Mouse (Mus musculus) forebrain, embryonic 10.5 days (tissue): ENCODE results near the gene Dgcr2. TPM values are rescaled to one million over a fixed set of nuclear protein-coding genes. Genes with fewer than 3 reads are reported as not detected.

Source experiments
- DNase-seq: peaks from one replicate; pipeline ENCODE4 v3.0.0-alpha.2; 2017; ENCODE audit warnings: low spot score; ENCODE audit errors: extremely low spot score
- H3K27ac ChIP-seq: fragments of 300-500 bp; sonication (generic); 2 replicates; pipeline ENCODE4 v1.5.1; 2016; ENCODE audit warnings: mild to moderate bottlenecking
- H3K27me3 ChIP-seq: fragments of 300-500 bp; sonication (generic); 2 replicates; pipeline ENCODE4 v1.6.1; 2016; ENCODE audit warnings: mild to moderate bottlenecking; ENCODE audit not compliant: poor library complexity, severe bottlenecking
- H3K36me3 ChIP-seq: fragments of 300-500 bp; sonication (generic); replicated peaks from 2 replicates; pipeline ENCODE4 v1.6.1; 2016; ENCODE audit warnings: mild to moderate bottlenecking, moderate library complexity
- H3K4me1 ChIP-seq: fragments of 300-500 bp; sonication (generic); 2 replicates; pipeline ENCODE4 v1.6.1; 2016
- H3K4me3 ChIP-seq: fragments of 300-500 bp; sonication (generic); 2 replicates; pipeline ENCODE4 v1.5.1; 2016; ENCODE audit warnings: mild to moderate bottlenecking, moderate library complexity
- H3K9me3 ChIP-seq: fragments of 300-500 bp; sonication (generic); 2 replicates; pipeline ENCODE4 v1.6.1; 2016; ENCODE audit warnings: mild to moderate bottlenecking, moderate library complexity
- WGBS: fragments of 180-500 bp; shearing (Covaris S2); methylation state at CpG from one replicate; pipeline ENCODE4 v1.1.7; 2016; 5-methylcytosine and 5-hydroxymethylcytosine counted together
- polyA plus RNA-seq: library from polyadenylated mRNA; unstranded; fragments of >200 nt; fragmentation: Nextera tagmentation; extraction: Ambion mirVana; gene quantifications from 2 replicates; pipeline ENCODE4 v1.2.1, GENCODE M21; 2016

The Dgcr2 gene
- polyA plus RNA-seq, 1 experiment from 2014 or later, result 104 TPM

- 50% methylated on average over 7 of the region's 7 CpGs for WGBS
- H3K9me3 ChIP-seq, result no peaks in the 10 kb centered on the region
- peaks cover 35% of the 10 kb centered on the region for H3K4me1 ChIP-seq
- no peak overlapping the region for H3K27ac ChIP-seq
- no peak for DNase-seq
- peaks cover 6% of the 10 kb centered on the region; the same call in 1 of the 2 replicates for H3K36me3 ChIP-seq
- peak overlapping the region; percentile 68 for H3K4me3 ChIP-seq
- H3K27me3 ChIP-seq, result peaks cover 90% of the 10 kb centered on the region
Observed at GRCm38 (mm10) chr16:17834543-17834942, 63.8 kb downstream of the Dgcr2 start.

DNA sequence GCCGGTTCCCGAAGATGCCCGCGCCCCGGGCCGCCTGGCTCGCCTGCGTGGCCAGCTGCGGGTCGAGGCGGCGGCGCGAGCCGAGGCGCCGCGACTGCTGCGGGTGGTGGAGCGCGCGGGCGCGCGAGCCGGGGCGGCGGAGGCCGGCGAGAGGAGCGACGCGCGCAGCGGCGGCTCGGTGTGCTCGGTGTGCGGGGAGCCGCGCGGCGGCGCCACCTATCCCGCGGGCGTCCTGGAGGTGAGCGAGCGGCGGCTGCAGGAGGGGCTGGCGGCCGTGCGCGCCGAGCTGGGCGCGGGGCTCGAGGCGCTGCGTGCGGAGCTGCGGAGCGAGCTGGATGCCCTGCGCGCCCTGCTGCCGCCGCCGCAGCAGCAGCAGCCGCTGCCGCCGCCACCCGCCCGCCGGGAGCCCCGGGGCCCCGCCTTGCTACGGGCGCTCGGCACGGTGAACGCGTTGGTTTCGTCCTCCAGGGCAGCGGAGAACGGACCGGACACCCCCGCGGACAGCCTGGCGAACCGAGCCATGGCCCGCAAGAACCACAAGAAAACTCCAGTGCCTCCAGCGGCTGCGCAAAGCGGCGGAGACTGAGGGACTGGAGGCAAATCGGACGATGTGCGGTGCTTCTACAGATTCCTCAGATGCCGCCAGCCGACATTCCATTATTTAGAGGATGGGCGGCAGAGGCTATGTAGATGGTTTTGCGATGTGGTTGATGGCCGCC, 64.5 kb downstream of the Dgcr2 start:
- peak overlapping the region; percentile 69 for H3K27ac ChIP-seq
- under 1% methylated on average over 101 of the region's 103 CpGs for WGBS
- peaks cover 35% of the 10 kb centered on the region for H3K4me1 ChIP-seq
- peak overlapping the region; percentile 68 for H3K4me3 ChIP-seq
- peaks cover 97% of the 10 kb centered on the region for H3K27me3 ChIP-seq
- H3K9me3 ChIP-seq, result no peaks in the 10 kb centered on the region
- H3K36me3 ChIP-seq, result peaks cover 5% of the 10 kb centered on the region; the same call in 1 of the 2 replicates
- peak; percentile 42 for DNase-seq

DNA sequence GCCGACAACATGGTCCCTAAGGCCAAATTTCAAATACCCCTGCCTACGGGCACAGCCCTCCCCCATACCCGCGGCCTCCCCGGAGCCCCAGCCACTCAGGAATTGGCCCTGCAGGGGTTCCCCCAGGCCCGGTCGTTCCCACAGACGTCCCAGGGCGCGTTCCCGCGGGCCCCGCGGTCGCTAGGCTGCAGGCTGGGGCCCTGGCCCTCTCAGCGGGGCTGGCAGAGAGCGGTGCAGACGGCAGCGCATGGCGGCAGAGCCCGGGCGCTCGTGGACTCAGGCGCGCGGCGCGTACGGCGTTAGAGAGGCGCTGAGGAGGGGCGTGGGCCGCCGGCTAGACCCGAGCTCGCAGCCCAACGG, 65.1 kb downstream of the Dgcr2 start:
- H3K9me3 ChIP-seq, result no peaks in the 10 kb centered on the region
- no peak for DNase-seq
- under 1% methylated on average over 37 of the region's 37 CpGs for WGBS
- peaks cover 99% of the 10 kb centered on the region for H3K27me3 ChIP-seq
- peak overlapping the region; percentile 68 for H3K4me3 ChIP-seq
- peak overlapping the region; percentile 69 for H3K27ac ChIP-seq
- peaks cover 35% of the 10 kb centered on the region for H3K4me1 ChIP-seq
- H3K36me3 ChIP-seq, result no peaks in the 10 kb centered on the region

DNA sequence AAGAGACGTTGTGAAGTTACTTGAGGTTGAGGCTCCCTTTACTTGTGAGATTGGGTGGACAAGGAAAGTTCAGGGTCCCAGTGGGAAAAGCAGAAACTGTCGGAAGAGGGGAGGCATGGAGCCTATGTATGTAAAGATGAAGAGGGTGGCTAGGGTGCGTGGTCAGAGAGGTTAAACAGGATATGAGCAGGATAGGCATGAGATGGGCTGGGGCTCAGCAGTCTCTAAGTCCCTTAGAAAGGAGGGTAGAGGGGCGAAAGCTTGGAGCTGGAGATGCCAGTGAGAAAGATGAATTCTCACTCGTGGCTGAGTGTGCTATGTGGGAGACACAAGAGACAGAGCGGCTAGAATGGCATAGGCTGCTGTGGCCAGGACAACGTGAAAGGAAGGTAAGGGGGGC, 65.5 kb downstream of the Dgcr2 start, which contains the start of gene B830017H08Rik:
Gene B830017H08Rik, plus strand, starts transcription at position 301 of the 400 bp plus-strand sequence.
- DNase-seq, result no peak
- H3K27ac ChIP-seq, result peak within 1 kb of the TSS; percentile 69
- peaks cover 100% of the 10 kb centered on the region for H3K27me3 ChIP-seq
- peak within 1 kb of the TSS; percentile 68 for H3K4me3 ChIP-seq
- WGBS, result 24% methylated on average over 7 of the region's 7 CpGs
- H3K9me3 ChIP-seq, result no peaks in the 10 kb centered on the region
- H3K4me1 ChIP-seq, result peaks cover 35% of the 10 kb centered on the region
- no peaks in the 10 kb centered on the region for H3K36me3 ChIP-seq

GRCm38 (mm10) chr16:17831781-17832180, 66.6 kb downstream of the Dgcr2 start:
- WGBS, result 9% methylated on average over 11 of the region's 11 CpGs
- peaks cover 35% of the 10 kb centered on the region for H3K4me1 ChIP-seq
- H3K27ac ChIP-seq, result no peak overlapping the region
- no peak overlapping the region for H3K4me3 ChIP-seq
- H3K9me3 ChIP-seq, result no peaks in the 10 kb centered on the region
- no peaks in the 10 kb centered on the region for H3K36me3 ChIP-seq
- no peak for DNase-seq
- peaks cover 99% of the 10 kb centered on the region for H3K27me3 ChIP-seq

- no peak for DNase-seq
- 52% methylated on average over 10 of the region's 10 CpGs for WGBS
- Histone ChIP-seq H3K36me3 (no peaks in the 10 kb centered on the region), H3K4me1 (peaks cover 35% of the 10 kb centered on the region), H3K27me3 (peaks cover 91% of the 10 kb centered on the region), H3K27ac (no peak overlapping the region), H3K4me3 (no peak overlapping the region), H3K9me3 (no peaks in the 10 kb centered on the region)
Observed at GRCm38 (mm10) chr16:17830385-17831178, 67.8 kb downstream of the Dgcr2 start.

- no peak for DNase-seq
- H3K27me3 ChIP-seq, result peaks cover 74% of the 10 kb centered on the region
- 61% methylated on average over 3 of the region's 3 CpGs for WGBS
Observed at GRCm38 (mm10) chr16:17828867-17829266, 69.5 kb downstream of the Dgcr2 start.

DNA sequence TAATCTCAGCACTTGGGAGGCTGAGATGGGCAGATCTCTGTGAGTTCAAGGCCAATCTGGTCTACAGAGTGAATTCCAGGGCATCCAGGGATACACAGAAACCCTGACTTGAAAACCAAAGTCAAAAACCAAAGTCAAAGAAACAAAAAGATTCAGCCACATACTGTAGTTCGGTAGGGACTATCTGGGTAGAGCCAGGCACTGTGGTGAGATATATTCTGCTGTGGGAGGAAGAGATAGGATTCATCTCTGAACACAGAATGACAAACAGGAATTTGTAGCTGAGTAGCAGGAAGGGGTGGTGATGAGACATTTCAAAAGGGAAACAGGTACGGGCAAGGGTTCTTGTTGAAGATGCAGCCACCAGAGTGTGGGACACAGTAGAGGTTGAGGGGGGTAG, 70.1 kb downstream of the Dgcr2 start:
- no peak for DNase-seq
- Histone ChIP-seq H3K4me3 (no peak overlapping the region), H3K9me3 (no peaks in the 10 kb centered on the region), H3K27me3 (peaks cover 68% of the 10 kb centered on the region), H3K4me1 (peaks cover 21% of the 10 kb centered on the region), H3K27ac (no peak overlapping the region), H3K36me3 (no peaks in the 10 kb centered on the region)
- WGBS, result 91% methylated on average over 2 of the region's 2 CpGs

More at GRCm38 (mm10) chr16:17828867-17829266, 69.5 kb downstream of the Dgcr2 start:
- H3K36me3 ChIP-seq, result no peaks in the 10 kb centered on the region
- H3K9me3 ChIP-seq, result no peaks in the 10 kb centered on the region
- no peak overlapping the region for H3K27ac ChIP-seq
- no peak overlapping the region for H3K4me3 ChIP-seq
- peaks cover 28% of the 10 kb centered on the region for H3K4me1 ChIP-seq

GRCm38 (mm10) chr16:17826500-17826899, 71.9 kb downstream of the Dgcr2 start:
- DNase-seq, result no peak
- Histone ChIP-seq H3K9me3 (no peaks in the 10 kb centered on the region), H3K4me1 (peaks cover 10% of the 10 kb centered on the region), H3K27ac (no peak overlapping the region), H3K27me3 (peaks cover 50% of the 10 kb centered on the region), H3K4me3 (no peak overlapping the region), H3K36me3 (no peaks in the 10 kb centered on the region)
- WGBS, result 83% methylated on average over 2 of the region's 2 CpGs

GRCm38 (mm10) chr16:17816528-17816927, 81.8 kb downstream of the Dgcr2 start:
- Histone ChIP-seq H3K27ac (no peak overlapping the region), H3K4me3 (no peak overlapping the region), H3K9me3 (no peaks in the 10 kb centered on the region), H3K4me1 (peaks cover 14% of the 10 kb centered on the region), H3K27me3 (peaks cover 64% of the 10 kb centered on the region), H3K36me3 (no peaks in the 10 kb centered on the region)
- no peak for DNase-seq
- 79% methylated on average over 8 of the region's 8 CpGs for WGBS

GRCm38 (mm10) chr16:17815411-17816402, 82.7 kb downstream of the Dgcr2 start:
- Histone ChIP-seq H3K4me1 (peaks cover 14% of the 10 kb centered on the region), H3K4me3 (peak overlapping the region; percentile 67), H3K27me3 (peaks cover 68% of the 10 kb centered on the region), H3K27ac (peak overlapping the region; percentile 88), H3K9me3 (no peaks in the 10 kb centered on the region), H3K36me3 (no peaks in the 10 kb centered on the region)
- WGBS, result 1% methylated on average over 63 of the region's 63 CpGs
- peak; percentile 80 for DNase-seq

DNA sequence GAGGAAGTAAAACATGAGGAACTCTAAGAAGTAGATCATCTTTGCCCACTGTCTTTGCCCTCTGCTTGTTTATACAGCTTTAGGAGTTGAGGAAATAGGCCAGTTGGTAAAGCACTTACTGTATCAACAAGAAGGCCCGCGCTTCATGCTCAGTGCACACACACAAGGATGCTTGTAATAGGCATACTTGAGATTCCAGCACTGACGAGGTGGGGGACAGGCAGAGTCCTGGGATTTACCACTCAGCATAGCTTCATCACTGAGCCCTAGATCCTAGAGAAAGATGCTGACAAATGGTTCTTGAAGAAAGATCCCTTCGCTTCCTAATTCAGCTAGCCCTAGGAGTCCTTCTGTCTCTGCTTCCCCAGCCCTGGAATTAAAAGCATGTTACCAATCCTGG, 85.2 kb downstream of the Dgcr2 start:
- no peak for DNase-seq
- 62% methylated on average over 4 of the region's 4 CpGs for WGBS
- no peak overlapping the region for H3K27ac ChIP-seq
- H3K36me3 ChIP-seq, result no peaks in the 10 kb centered on the region
- no peaks in the 10 kb centered on the region for H3K9me3 ChIP-seq
- H3K4me3 ChIP-seq, result no peak overlapping the region
- peaks cover 33% of the 10 kb centered on the region for H3K4me1 ChIP-seq
- peaks cover 89% of the 10 kb centered on the region for H3K27me3 ChIP-seq
